Mouse (Mus musculus) induced T-regulatory cell, adult 2 months (primary cell): Measurements from ENCODE around the gene Slc5a5.
A peak's percentile ranks its signal among the peaks of the same experiment; 100 is the strongest.

Experiments
- DNase-seq: peaks from one replicate; pipeline ENCODE4 v3.0.0-alpha.2; 2012; ENCODE audit warnings: low read depth

Gene Slc5a5

DNA sequence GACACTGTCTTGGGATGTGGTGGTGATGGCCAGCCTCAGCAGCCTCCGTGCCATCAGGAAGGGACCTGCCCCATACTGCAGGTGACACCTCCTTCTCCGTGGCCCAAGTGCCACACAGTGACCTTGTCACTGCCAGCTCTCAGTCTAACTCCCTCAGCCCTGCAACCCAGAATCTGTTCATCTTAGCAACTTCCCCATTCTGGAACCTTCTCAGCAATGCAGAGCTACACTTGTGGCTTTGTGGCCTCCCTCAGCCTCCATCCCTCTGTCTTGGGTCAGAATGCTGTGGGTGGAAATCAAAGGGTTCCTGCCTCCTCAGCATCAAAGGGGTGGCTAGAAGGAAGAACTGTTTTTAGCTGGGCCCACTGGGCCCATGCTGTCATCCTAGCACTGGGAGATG is 38.7 kb downstream of the Slc5a5 start:
- no peak for DNase-seq

DNA sequence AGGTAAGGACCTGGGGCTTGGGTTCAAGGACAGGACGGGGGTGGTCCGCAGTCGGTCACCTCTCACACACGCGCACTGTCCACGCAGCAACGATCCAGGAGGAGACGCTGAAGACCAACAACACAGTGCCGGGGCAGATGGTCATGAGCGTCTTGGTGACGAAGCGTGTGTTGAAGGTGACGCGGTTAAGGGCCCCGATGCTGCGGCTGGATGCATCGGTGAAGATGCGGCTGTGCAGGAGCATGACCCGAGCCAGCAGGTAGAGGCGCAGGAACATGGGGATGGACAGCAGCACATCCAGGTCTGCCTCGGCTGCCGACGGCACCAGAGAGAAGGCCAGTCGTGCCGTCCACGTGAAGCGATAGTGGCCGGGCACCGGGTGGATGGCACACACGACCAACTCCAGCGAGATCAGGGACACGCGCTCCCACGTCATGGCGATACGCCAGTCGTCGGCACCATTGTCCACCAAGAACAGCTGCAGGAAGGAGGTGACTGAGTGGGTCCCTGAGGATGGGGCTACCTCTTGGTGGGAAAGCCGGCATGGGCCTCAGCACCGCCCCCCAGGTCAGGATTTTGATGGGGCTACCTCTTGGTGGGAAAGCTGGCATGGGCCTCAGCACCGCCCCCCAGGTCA is 39.8 kb downstream of the Slc5a5 start:
- no peak for DNase-seq

DNA sequence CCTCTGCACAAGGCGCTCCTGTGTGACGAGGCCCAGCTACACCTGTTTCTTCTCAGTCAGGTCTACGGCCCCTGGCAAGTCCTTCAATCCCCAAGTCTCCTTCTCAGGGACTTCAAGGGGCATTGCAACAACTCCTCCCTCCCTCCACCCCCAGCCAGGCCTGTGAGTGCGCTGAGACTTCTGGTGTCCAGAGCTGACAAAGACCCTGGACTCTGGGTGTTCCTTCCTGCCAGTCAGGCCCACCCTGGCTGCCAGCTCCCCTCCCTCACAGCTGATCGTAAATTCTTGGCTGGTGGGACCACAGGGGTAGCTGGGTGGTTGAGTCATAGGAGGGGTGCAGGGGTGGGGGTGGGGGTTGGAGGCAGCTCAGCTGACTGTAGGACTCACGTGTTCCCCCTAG is 40.7 kb downstream of the Slc5a5 start:
- no peak for DNase-seq

DNA sequence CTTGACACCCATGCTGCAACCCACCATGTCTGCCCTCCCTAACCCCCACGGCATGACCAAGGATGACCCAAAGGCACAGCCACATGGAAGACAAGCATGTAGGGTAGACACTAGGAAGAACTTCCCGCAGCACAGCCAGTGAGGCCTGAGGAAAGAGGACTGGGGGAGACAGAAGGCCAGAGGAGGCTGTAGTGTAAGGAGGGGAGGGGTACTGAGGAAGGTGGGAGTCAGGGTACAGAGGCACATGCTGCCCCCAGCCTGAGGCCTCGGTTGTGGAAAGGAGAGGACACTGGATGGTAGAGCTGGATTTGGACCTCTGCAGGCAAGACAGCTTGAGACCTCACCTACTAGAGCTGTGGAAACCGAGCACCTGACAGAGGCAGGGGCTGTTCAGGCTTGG is 41.6 kb downstream of the Slc5a5 start:
- no peak for DNase-seq

DNA sequence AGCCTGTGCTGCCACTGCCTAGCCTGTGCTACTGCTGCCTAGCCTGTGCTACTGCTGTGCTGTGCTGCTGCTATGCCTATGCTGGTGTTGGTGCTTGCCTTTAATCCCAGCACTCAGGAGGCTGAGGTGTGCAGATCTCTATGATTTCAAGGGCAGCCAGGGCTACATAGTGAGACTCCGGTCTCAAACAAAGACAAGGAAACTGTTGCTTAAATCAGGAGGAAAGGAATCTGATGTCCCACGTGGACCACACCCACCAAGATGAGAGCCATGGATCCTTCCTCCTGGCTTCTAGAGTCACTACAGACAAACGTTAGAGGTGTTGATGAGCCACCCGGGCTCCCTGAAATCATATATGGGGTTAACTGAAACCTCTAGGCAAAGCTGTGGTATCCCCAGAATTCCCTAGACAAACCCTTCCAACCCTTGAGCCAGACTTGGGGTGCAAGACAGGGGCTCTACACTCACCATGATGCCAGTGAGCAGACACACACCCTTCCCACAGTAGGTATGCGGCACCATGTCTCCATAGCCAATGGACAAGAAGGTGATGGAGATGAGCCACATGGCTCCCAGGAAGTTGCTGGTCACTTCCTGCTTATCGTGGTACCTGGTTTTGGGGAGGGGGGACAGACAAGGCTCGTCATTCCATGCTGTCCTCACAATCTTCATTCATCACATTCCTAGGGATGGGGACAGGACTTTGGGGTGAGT is 42.3 kb downstream of the Slc5a5 start:
- no peak for DNase-seq

DNA sequence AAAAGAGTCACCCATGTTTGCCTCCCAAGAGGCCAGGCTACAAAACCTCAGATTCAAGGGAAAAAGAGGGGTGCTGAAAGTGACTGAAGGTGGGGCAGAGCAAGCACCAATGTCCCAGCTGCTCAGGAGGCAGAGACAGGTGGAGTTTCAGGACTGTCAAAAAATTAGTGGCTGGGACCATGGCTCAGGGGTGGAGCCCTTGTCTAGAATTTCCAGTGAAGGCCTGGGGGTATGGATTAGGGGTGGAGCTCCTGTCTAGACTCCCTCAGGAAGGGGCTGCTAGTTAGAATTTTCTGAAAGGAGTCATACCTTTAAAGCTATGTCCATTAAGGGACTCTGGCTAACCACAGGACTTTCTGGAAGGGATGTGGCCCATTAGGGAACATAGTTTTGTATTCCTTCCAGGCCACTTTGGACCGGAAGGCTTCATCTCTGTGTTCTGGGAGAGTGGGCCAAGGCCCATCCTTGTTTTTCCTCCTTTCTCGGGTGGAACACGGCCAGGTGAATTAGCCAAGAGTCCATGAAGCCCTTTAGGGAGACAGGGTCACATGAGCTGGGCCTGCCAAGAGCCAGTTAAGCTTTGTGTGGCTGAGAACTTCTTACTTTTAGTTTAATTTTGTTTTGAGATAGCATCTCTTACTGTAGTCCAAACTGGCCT is 43.1 kb downstream of the Slc5a5 start:
- no peak for DNase-seq

- peak; percentile 70 for DNase-seq
Measured at GRCm38 (mm10) chr8:70846371-70847154, 46.0 kb downstream of the Slc5a5 start.

- no peak for DNase-seq
Measured at GRCm38 (mm10) chr8:70845108-70845507, 47.4 kb downstream of the Slc5a5 start.

DNA sequence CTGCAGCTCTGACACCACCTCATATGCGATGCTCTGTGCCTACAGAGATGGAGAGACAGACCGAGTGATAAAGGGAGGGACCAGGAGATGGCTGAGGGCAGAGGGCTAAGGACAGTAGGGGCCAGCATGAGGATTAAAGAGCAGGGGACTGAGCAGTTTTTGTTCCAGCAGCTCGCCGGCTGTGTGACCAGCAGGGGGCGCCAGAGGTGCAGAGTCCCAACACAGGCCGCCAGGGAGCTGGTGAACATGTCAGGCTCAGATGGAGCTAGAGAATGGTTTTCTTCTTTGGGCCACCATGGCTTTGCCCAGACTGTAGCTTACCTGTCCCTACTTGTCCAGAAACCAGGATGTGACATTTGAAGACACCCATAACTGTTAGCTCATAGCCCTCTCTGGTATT is 48.0 kb downstream of the Slc5a5 start:
- DNase-seq = peak; percentile 92

DNA sequence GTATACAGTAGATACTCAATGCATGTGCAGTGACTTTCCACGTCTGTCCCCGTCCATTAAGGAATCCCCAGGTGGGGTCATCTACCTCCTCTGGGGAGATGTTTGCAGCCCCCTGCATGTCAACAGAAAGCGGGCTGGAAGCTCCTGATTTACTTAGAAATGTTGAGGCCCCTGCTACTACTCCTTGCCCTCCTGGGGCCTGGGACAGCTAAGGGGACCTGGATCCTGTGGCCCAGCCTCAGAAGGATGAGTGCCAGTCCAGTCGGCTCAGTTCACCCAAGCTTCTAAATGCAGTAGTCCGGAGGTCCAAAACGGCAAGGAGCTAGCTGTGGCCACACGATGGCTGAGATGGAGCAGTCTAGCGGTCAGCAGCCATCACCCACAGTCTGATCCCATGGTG is 48.6 kb downstream of the Slc5a5 start:
- no peak for DNase-seq

GRCm38 (mm10) chr8:70843214-70843773 is 49.3 kb downstream of the Slc5a5 start:
- DNase-seq = no peak

- DNase-seq = no peak
Measured at GRCm38 (mm10) chr8:70842484-70842883, 50.1 kb downstream of the Slc5a5 start.

DNA sequence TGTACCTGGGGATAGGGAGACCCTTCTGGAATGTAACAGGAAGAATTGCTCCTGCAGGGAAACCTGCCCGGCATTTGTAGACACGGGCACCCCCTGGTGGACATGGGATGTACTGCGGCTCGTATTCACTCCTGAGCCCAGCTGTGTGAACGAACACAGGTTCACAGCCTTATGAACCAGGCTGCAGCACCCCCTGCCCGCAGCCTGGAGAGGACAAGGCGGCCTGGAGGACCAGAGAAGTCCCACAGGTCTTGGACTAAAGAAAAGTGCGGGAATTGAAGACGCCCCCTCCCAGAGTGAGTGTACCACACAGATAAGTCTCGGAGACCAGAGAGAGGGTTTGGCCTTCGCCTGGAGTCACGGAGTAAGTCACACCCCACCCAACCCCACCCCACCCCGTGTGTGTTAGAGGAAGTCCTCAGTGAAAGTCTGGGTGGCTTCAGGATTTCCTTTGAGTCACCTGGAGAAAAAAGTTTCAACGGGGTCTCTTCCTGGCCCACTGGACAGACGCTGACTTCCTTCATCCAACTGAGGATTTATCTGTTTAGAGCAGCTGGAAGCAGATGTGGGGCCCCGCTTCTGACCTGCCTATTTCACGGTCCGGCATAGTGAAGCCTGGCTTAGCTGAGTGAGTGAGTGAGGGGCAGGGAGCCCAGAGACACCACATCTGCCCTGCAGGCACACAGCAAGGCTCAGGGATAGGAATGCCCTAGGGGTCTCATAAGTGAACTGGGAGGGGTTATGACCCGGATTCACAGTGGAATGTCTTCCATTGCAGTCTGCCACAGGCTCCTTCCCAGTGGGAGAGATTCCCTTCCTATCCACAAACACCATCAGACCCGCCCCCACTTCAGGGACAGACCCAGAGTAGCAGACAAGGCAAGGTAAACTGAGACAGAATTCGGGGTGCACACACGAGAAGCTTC is 51.1 kb downstream of the Slc5a5 start:
- peak; percentile 92 for DNase-seq

GRCm38 (mm10) chr8:70840590-70840989 is 52.0 kb downstream of the Slc5a5 start:
- DNase-seq = no peak

GRCm38 (mm10) chr8:70839408-70840351 is 52.9 kb downstream of the Slc5a5 start, which contains the start of gene Arrdc2:
Arrdc2 (minus strand) TSS chr8:70839720.
- peak; percentile 100 for DNase-seq

- DNase-seq = no peak
Measured at GRCm38 (mm10) chr8:70838654-70839407, 53.7 kb downstream of the Slc5a5 start.

GRCm38 (mm10) chr8:70836666-70837065 is 55.9 kb downstream of the Slc5a5 start:
- DNase-seq = no peak

GRCm38 (mm10) chr8:70834071-70834470 is 58.5 kb downstream of the Slc5a5 start:
- DNase-seq = no peak

- no peak for DNase-seq
Measured at GRCm38 (mm10) chr8:70833520-70833919, 59.0 kb downstream of the Slc5a5 start.
